Mouse (Mus musculus) Patski (cell line): ENCODE results near the gene Smg9. TPM values are rescaled to one million over a fixed set of nuclear protein-coding genes. Genes with fewer than 3 reads are reported as not detected.

Source experiments
- ATAC-seq: fragments of 100-300 bp; one replicate; pipeline ENCODE4 v1.8.0; 2021
- CTCF ChIA-PET: fragments of 350-600 bp; sonication (Branson Sonifier 250); formaldehyde crosslinking; loops from one replicate; lab custom pipeline; 2022; ENCODE audit warnings: inconsistent platforms; lab: Charles Lee
- POLR2A ChIA-PET: fragments of 350-600 bp; sonication (Branson Sonifier 250); formaldehyde crosslinking; loops from one replicate; lab custom pipeline; 2022; ENCODE audit warnings: antibody characterized with exemption, inconsistent platforms; lab: Charles Lee
- DNase-seq: peaks from one replicate; pipeline ENCODE4 v3.0.0-alpha.2; 2011; ENCODE audit warnings: low read depth, low spot score
- H3K27me3 ChIP-seq: fragments of 371-371 bp; one replicate; pipeline ENCODE4 v1.5.1; 2021
- CTCF ChIP-seq: fragments of 100-300 bp; IDR thresholded peaks from one replicate; pipeline ENCODE4 v1.5.1; 2021
- in situ Hi-C: fragments of 300-500 bp; cut with MboI; formaldehyde crosslinking; loops from 3 replicates; pipeline ENCODE4 v1.11.1; 2018; ENCODE audit warnings: low pct_unique_long_range_greater_than_20kb, mixed read lengths
- polyA plus RNA-seq: library from polyadenylated mRNA; unstranded; gene quantifications from one replicate; pipeline ENCODE4 v1.2.3, GENCODE M21; 2021

The Smg9 gene
- polyA plus RNA-seq, 1 experiment from 2014 or later: 26.6 TPM

GRCm38 (mm10) chr7:24451855-24452311, 52.5 kb downstream of the Smg9 start, which contains the start of gene Irgc1:
TSS of gene Irgc1 (minus strand) at chr7:24452297.
- ChIA-PET CTCF (interaction anchor here (1.6 to 2.6 kb wide), 3 partner anchors 9 to 22 kb away, joined by 7 to 9 read pairs (median 7); no protein-coding TSS in a partner anchor), POLR2A (interaction anchor here (1.4 kb wide), 1 partner anchor 10 kb away, joined by 7 read pairs; the partner anchor contains the start of gene Plaur)
- no peak for DNase-seq
- in situ Hi-C loops: no loop called here
- TF ChIP-seq CTCF: no peak
- ATAC-seq: no peak
- no peaks in the 10 kb centered on the region for H3K27me3 ChIP-seq

DNA sequence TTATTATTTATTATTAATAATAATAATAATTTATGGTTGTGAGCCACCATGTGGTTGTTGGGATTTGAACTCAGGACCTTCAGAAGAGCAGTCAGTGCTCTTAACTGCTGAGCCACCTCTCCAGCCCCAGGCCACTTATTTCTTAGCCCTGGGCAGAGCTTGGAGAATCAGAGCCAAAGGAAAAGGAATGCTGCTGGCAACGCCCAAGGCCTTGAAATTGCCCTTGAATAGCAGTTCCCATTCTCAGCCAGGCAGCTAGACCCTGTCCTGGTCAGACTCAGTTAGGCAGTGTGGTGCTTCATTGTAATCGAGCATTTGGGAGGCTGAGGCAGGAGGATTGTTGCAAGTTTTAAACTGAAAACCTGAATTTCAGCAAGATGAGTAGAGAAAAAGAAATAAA, 54.8 kb downstream of the Smg9 start:
- no peaks in the 10 kb centered on the region for H3K27me3 ChIP-seq
- in situ Hi-C loops: no loop called here
- no peak for TF ChIP-seq CTCF
- POLR2A ChIA-PET: no interaction called here
- ATAC-seq (no peak), DNase-seq (no peak)
- CTCF ChIA-PET: interaction anchor here (1.9 kb wide), 1 partner anchor 12 kb away, joined by 4 read pairs; no protein-coding TSS in a partner anchor

DNA sequence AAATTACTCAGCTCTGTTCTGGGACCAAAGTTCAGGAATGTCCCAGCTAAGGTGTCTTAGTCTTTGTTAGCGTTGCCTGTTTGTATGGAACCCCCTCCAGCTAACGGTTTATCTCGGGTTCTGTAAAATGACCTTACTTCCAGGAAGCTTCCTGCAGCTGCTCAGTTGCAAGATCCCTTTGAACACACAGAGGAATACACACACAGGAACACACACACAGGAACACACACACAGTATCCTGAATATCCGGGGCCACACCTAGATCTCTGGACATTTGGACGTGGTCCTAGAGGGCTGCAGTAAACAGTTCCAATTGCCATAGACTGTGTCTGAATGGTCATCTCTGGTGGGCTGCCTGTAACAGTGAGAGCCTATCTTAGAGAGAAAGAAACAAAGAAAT, 56.3 kb downstream of the Smg9 start:
- in situ Hi-C loops: no loop called here
- DNase-seq (no peak), ATAC-seq (no peak)
- CTCF ChIA-PET: no interaction called here
- POLR2A ChIA-PET: no interaction called here
- no peak for TF ChIP-seq CTCF
- no peaks in the 10 kb centered on the region for H3K27me3 ChIP-seq

- ChIA-PET POLR2A (interaction anchor here (1.0 to 1.4 kb wide), 2 partner anchors 9 to 13 kb away, joined by 3 to 4 read pairs; no protein-coding TSS in a partner anchor), CTCF (interaction anchor here (1.4 kb wide), 1 partner anchor 73 kb away, joined by 3 read pairs; the partner anchor contains the start of gene Irgq)
- in situ Hi-C loops: no loop called here
- H3K27me3 ChIP-seq: no peaks in the 10 kb centered on the region
- DNase-seq (no peak), ATAC-seq (no peak)
- TF ChIP-seq CTCF: no peak
Measured at GRCm38 (mm10) chr7:24457726-24458370, 58.4 kb downstream of the Smg9 start.

GRCm38 (mm10) chr7:24459440-24459839, 60.0 kb downstream of the Smg9 start:
- ChIA-PET POLR2A (interaction anchor here (0.6 kb wide), 1 partner anchor 15 kb away, joined by 4 read pairs; no protein-coding TSS in a partner anchor), CTCF (no interaction called here)
- in situ Hi-C loops: no loop called here
- no peak for TF ChIP-seq CTCF
- DNase-seq: no peak
- ATAC-seq: no peak
- no peaks in the 10 kb centered on the region for H3K27me3 ChIP-seq

- DNase-seq: no peak
- H3K27me3 ChIP-seq: no peaks in the 10 kb centered on the region
- ChIA-PET POLR2A (interaction anchor here (0.6 kb wide), 1 partner anchor 14 kb away, joined by 4 read pairs; no protein-coding TSS in a partner anchor), CTCF (no interaction called here)
- in situ Hi-C loops: no loop called here
- TF ChIP-seq CTCF: no peak
- ATAC-seq: no peak
Measured at GRCm38 (mm10) chr7:24459843-24460242, 60.4 kb downstream of the Smg9 start.

- no peaks in the 10 kb centered on the region for H3K27me3 ChIP-seq
- peak; percentile 94 for DNase-seq
- ATAC-seq: peak; percentile 79
- ChIA-PET CTCF (interaction anchor here (0.6 to 2.3 kb wide), 4 partner anchors 10 to 20 kb away, joined by 3 to 11 read pairs (median 8); partner anchors contain the start of gene Irgc1), POLR2A (interaction anchor here (1.2 to 1.5 kb wide), 2 partner anchors 10 to 11 kb away, joined by 4 to 7 read pairs; no protein-coding TSS in a partner anchor)
- TF ChIP-seq CTCF: no peak
- in situ Hi-C loops: no loop called here
Measured at GRCm38 (mm10) chr7:24461376-24462051, 62.1 kb downstream of the Smg9 start.

DNA sequence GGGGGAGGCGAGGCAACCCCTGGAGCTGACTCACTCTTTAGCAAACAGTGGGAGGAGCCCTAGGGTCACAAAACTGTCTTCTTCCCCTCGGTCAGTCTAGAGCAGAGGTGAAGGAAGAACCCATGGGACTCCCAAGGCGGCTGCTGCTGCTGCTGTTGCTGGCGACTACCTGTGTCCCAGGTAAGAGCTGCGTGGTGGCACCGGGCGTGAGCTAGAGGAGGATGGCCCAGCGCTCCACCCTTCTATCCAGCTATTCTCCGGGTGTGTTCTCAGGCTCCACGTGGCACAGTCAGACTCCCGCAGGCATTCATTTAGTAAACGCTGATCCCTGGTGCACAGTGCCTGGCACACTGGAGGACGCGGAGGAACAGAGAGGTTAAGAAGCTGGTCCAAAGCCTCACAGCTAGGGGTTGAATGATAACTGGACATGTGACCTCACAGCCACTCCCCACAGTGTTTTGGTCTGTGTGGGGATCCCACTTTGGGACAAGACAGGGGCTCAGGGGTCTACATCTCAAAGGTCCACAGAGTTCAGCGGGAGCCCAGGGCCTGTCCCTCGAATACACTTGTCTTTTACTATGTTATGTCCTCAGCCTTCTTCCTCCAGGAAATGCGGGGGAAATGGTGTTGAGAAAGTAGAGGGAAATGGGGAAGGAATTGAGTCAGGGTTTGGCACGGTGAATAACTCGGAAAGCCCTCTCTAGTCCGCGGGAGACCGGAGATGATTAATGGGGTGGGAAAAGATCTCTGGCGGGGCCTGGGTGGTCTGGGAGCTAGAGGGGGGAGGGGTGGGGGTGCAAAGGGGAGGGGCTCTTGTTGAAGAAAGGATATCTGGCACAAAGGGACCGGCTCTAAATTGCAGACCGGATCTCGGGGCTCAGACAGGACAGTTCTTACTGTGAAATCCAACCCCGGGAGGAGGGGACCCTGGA, 63.2 kb downstream of the Smg9 start, which contains the start of gene Plaur:
TSS of gene Plaur (plus strand) at position 97 of the 932 bp plus-strand sequence.
- in situ Hi-C loops: no loop called here
- CTCF ChIA-PET: interaction anchor here (2.2 to 2.3 kb wide), 2 partner anchors 11 to 21 kb away, joined by 8 to 11 read pairs; no protein-coding TSS in a partner anchor
- DNase-seq: peak; percentile 42
- H3K27me3 ChIP-seq: no peaks in the 10 kb centered on the region
- peak; percentile 65 for ATAC-seq
- POLR2A ChIA-PET: interaction anchor here (1.0 to 1.5 kb wide), 2 partner anchors 12 to 51 kb away, joined by 3 to 7 read pairs; no protein-coding TSS in a partner anchor
- no peak for TF ChIP-seq CTCF

DNA sequence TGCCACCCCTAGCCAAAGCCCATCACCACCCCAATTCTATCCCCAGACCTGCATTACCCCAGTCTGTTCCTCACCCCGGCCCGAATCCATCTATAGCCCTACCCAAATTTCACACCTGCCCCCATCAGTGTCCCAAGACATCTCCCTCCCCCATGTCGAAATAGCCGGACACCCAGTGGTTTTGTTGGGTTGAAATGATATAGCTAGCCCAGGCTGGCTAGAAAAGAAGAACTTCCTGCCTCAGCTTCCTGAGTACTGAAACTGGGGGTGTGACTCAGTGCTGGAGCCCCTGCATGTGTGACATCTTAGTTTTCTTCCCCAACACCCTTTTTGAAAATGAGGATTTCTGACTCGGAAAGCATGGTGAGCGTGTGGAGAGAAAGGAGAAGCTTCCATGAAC, 67.4 kb downstream of the Smg9 start:
- H3K27me3 ChIP-seq: no peaks in the 10 kb centered on the region
- ATAC-seq: no peak
- in situ Hi-C loops: no loop called here
- POLR2A ChIA-PET: interaction anchor here (1.3 kb wide), 1 partner anchor 9 kb away, joined by 4 read pairs; no protein-coding TSS in a partner anchor
- no peak for TF ChIP-seq CTCF
- CTCF ChIA-PET: interaction anchor here (2.1 kb wide), 1 partner anchor 25 kb away, joined by 12 read pairs; no protein-coding TSS in a partner anchor
- no peak for DNase-seq
